Mouse (Mus musculus) lung, adult 2 months (tissue): Measurements from ENCODE around the gene Arnt2.

Source experiments
- CTCF ChIP-seq: fragments of 200-500 bp; IDR thresholded peaks from 2 replicates; pipeline ENCODE4 v1.5.1; 2011; ENCODE audit warnings: mild to moderate bottlenecking, low read length, control low read depth; ENCODE audit not compliant: insufficient read depth
- POLR2A ChIP-seq: fragments of 200-500 bp; IDR thresholded peaks from 2 replicates; pipeline ENCODE4 v1.6.1; 2011; ENCODE audit warnings: low read depth, mild to moderate bottlenecking, control low read depth, low read length, borderline replicate concordance; ENCODE audit errors: extremely low read depth

GRCm38 (mm10) chr7:84350529-84350928 lies 59.4 kb downstream of the Arnt2 start:
- TF ChIP-seq POLR2A (no peak), CTCF (no peak)
